Mouse (Mus musculus) heart, postnatal 25 days (tissue): ENCODE results near the gene Aff3. TPM values are rescaled to one million over a fixed set of nuclear protein-coding genes. Genes with fewer than 3 reads are reported as not detected.

Experiments used
- DNase-seq: peaks from one replicate; pipeline ENCODE4 v3.0.0; 2022; ENCODE audit warnings: low spot score
- intact Hi-C: fragments of 180-260 bp; cut with DNase I; formaldehyde crosslinking; loops from one replicate; pipeline ENCODE4 v1.15.1; 2025
- total RNA-seq, 2 experiments: library from RNA; stranded (reverse); gene quantifications; 2 replicates each; pipeline ENCODE4 v1.2.3; 2021

Aff3 gene
- 1 to 10 TPM; 1.8 to 3.4 TPM for total RNA-seq

DNA sequence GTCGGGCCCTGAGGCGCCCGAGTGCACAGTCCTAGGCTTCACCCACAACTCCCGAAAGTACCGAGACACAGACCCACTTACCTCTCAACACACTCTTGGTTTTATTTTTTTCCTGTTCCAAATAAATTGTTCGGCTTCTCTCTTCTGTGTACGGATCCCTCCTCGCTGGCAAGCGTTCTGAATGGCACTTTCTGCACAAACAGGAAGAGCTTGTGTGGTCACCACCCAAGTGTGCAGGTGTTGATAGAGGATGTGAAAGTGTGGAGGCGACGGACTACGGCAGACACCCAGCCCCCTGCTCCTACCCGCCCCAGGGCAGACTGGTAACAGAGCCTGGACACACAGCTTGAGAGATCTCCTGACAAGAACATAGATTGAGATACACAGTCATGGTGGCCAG lies at the start of gene Aff3:
TSS of gene Aff3 (minus strand) at position 179 of the 400 bp plus-strand sequence.
- intact Hi-C loops, result no loop called here
- no peak for DNase-seq

DNA sequence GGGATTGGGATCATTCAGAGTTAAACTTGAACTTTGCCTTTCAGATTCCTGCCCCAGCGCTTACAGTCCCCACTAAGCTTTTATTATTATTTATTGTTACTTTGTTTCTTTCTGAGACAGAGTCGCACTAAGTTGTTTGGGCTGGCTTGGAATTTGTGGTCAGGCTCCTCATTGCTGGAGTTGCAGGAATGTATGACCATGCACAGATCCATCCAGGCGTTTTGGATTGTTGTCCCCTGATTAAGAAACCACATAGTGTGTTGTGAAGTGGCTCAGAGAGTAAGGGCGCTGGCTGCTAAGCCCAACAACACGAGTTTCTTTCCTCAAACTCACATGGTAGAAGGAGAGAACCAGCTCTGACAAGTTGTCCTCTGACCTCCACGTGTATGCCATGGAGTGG lies 35.9 kb upstream of the Aff3 start:
- DNase-seq, result no peak
- intact Hi-C loops, result no loop called here

DNA sequence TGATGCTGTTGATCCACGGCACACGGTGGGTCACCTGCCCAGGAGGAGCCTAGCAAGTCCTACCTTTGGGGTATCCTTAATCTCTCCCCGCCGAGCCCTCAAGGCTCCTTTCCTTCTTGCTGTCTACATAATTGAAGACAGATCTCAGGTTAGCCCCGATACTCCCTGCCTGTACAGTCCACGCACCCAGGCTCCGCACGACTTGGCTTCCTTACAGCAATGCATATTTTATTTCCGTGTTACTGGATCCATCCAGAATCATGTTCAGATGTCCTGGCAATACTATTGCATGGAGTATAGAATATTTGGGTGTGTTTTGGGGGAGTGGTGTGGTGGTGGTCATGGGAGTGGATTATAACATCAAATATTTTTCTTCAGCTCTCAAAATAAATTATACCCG lies 34.5 kb upstream of the Aff3 start:
- DNase-seq, result no peak
- intact Hi-C loops, result no loop called here

- intact Hi-C loops, result no loop called here
- DNase-seq, result no peak
Observed at GRCm38 (mm10) chr1:38695812-38696681, 31.3 kb upstream of the Aff3 start.

GRCm38 (mm10) chr1:38695089-38695811 lies 30.5 kb upstream of the Aff3 start:
- DNase-seq, result no peak
- intact Hi-C loops, result no loop called here

GRCm38 (mm10) chr1:38694142-38694541 lies 29.4 kb upstream of the Aff3 start:
- no peak for DNase-seq
- intact Hi-C loops, result no loop called here

GRCm38 (mm10) chr1:38690471-38690870 lies 25.7 kb upstream of the Aff3 start:
- intact Hi-C loops, result no loop called here

DNA sequence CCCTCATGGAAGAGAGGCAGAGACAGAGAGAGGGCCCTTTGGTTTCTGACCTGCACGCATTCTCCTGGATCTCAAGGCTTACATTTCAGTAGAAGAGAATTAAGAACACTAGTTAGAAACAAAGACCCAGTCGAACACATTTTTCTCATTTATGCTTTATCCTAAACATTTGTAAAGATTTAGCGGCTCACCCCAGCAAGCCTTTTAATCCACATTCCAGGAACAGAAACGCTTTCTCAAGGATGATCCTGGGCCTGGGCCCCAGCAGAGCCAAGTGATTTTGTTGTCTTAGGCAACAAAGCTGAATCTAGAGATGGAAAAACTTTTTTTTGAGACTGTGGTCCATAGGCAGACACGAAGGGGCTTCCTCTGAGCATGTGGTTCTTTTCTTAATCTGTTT lies 23.5 kb upstream of the Aff3 start:
- intact Hi-C loops, result no loop called here
- DNase-seq, result no peak

More at GRCm38 (mm10) chr1:38690471-38690870, 25.7 kb upstream of the Aff3 start:
- DNase-seq, result no peak

GRCm38 (mm10) chr1:38685706-38686105 lies 21.0 kb upstream of the Aff3 start:
- intact Hi-C loops, result no loop called here
- no peak for DNase-seq

- DNase-seq, result no peak
- intact Hi-C loops, result no loop called here
Observed at GRCm38 (mm10) chr1:38683158-38683721, 18.5 kb upstream of the Aff3 start.

DNA sequence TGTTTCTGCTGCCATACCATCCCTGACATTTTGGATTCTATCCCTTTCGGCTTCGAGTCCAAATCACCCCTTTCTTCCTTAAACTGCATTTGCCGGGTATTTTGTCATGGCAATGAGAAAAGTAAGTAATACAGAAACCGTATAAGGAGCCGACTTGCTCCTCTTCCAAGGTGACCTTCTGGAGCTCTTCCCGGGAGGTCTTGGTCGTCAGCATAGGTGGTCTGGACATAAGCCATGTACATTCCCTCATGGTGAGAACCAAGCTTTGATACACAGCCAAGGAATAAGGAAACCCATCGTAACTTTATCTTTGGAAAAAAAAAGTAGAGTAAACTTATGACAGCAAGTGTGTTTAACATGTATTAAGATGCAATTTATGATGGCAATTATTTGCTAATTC lies 15.1 kb upstream of the Aff3 start:
- intact Hi-C loops, result no loop called here
- no peak for DNase-seq

- no peak for DNase-seq
- intact Hi-C loops, result no loop called here
Observed at GRCm38 (mm10) chr1:38671756-38672155, 7.0 kb upstream of the Aff3 start.

DNA sequence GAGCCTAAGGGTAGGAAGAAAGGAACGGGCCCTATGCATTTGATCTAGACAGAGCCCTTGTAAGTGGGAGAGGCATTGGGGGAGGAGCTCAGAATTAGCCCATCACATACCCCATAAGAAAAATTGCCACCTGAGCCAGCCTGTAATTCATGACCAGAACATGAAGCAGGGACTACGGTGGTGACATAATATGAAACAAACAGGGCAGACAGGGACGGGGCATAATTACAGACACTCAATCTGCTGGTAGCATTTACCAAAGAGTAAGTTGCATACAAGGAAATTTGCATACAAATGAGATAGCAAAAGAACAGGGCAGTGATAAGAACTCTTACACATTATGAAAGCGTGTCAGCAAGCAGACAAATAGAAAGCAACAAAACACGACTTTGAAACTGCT lies 6.3 kb upstream of the Aff3 start:
- intact Hi-C loops, result no loop called here
- no peak for DNase-seq

DNA sequence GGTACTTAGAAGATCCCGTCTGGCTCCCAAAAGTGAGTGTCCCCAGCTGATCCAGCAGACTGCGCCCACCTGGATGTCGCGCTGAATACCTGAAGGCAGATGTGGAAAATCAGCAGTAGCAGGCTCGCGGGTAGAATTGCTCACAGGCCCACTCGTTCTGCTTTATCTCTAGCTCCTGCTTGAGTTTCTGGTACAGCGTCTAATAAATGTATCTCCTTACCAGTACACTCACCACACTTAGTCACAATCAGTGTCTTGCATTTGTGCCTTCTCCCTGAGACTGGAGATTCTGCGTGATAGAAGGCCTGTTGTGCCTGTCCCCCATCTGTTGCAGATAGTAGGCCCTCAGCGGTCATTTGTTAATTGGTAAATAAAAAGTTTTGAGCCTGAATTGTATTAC lies 3.6 kb upstream of the Aff3 start:
- intact Hi-C loops, result no loop called here
- no peak for DNase-seq

- intact Hi-C loops, result no loop called here
- no peak for DNase-seq
Observed at GRCm38 (mm10) chr1:38667892-38668291, 3.1 kb upstream of the Aff3 start.

GRCm38 (mm10) chr1:38666766-38667118 lies 2.0 kb upstream of the Aff3 start:
- intact Hi-C loops, result no loop called here
- DNase-seq, result no peak

GRCm38 (mm10) chr1:38666111-38666765 lies 1.5 kb upstream of the Aff3 start:
- DNase-seq, result no peak
- intact Hi-C loops, result no loop called here

DNA sequence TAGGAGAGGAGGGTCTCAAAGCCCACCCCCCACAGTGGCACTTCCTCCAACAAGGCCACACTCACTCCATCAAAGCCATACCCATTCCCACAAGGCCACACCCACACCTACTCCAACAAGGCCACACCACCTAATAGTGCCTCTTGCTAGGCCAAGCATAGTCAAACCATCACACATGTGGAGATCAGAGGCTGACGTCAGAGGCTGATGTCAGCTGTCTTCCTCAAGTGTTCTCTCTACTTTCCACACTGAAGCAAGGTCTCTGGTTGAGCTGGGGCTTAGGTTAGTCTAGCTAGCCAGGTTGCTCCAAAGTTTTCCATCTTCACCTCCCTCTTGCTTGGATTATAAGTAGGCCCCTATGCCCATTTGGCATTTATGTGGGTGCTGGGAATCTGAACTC lies 856 bp upstream of the Aff3 start:
- intact Hi-C loops, result no loop called here
- no peak for DNase-seq

- DNase-seq, result no peak
- intact Hi-C loops, result no loop called here
Observed at GRCm38 (mm10) chr1:38664261-38664660, 494 bp downstream of the Aff3 start.

GRCm38 (mm10) chr1:38662616-38663193 lies 2.0 kb downstream of the Aff3 start:
- intact Hi-C loops, result no loop called here
- DNase-seq, result no peak
